Mouse (Mus musculus): ENCODE data around the gene Scn5a. TPM values are rescaled to one million over a fixed set of nuclear protein-coding genes. Genes with fewer than 3 reads are reported as not detected.

Gene Scn5a
- polyA plus RNA-seq, 1 experiment from 2014 or later, result 1.5 TPM

DNA sequence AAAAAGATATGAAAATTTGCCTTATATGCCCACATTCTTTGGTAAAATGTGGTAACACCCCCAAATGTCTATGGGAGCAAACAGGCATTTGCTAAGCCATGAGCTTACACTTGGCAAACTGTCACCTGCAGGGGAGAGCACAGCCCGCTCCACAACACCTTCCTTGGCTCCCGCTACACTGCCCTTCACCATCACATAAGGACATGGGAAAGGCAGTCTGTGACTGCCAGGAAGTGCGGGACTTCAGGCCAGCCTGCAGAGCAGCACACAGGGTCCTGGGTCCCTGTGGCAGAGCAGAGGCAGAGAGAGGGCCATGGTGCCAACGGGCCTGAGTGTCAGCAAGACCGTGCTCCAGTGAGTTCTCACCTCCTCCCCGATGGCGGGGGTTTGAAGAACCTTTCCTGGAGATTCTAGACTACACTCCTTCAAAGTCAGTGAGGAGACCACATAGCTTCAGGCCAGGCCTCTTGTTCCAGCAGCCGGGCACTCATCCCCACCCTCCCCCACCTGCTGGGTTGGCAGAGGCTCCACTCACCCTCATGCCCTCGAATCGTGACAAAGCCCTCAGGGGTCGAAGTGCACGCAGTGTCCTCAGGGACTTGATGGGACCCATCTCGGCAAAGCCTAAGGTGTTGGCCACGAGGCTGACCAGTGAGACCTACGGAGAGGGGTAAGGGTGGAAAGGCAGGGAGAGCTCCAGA, 81.1 kb downstream of the Scn5a start:
- no peak for DNase-seq (ENCODE audit: low spot score)
- H3K27me3 ChIP-seq (replicated peaks; ENCODE audit: low read depth, poor library complexity, severe bottlenecking), result no peaks in the 10 kb centered on the region
- no peaks in the 10 kb centered on the region for H3K36me3 ChIP-seq (replicated peaks)
- no peak overlapping the region for H3K4me3 ChIP-seq
- no peak overlapping the region for H3K27ac ChIP-seq (replicated peaks)
- H3K9me3 ChIP-seq, result no peaks in the 10 kb centered on the region
- 87% methylated on average over 15 of the region's 15 CpGs for WGBS
- 0 out of 2 replicates have a peak, but pooled peaks cover 4% of the 10 kb centered on the region for H3K4me1 ChIP-seq

- 73% methylated on average over 5 of the region's 5 CpGs for WGBS
- Histone ChIP-seq H3K36me3 (replicated peaks) (no peaks in the 10 kb centered on the region), H3K27me3 (replicated peaks; ENCODE audit: low read depth, poor library complexity, severe bottlenecking) (no peaks in the 10 kb centered on the region), H3K27ac (replicated peaks) (no peak overlapping the region), H3K9me3 (no peaks in the 10 kb centered on the region), H3K4me1 (0 out of 2 replicates have a peak, but pooled peaks cover 4% of the 10 kb centered on the region), H3K4me3 (no peak overlapping the region)
- DNase-seq (ENCODE audit: low spot score), result no peak
Observed at GRCm38 (mm10) chr9:119496960-119497359, 81.9 kb downstream of the Scn5a start.

DNA sequence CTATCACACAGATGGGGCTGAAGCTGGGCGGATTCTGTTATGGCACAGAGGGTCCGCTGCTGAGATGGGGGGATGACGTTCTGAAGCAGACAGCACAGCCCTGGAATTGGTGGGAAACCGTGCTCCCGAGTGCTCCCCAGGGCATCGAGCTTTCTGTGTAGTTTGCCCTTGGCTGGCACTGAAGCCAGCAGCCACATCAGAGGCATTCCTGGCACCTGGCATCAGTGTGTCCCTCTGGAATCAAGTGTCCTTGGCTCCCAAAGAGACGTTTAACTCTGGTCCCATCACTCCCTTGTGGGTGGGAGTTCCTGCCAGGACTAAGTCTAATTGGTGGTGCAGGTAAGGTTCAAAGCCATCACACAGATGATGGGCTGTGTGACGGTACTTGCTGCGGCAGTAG, 82.5 kb downstream of the Scn5a start:
- no peak overlapping the region for H3K27ac ChIP-seq (replicated peaks)
- no peaks in the 10 kb centered on the region for H3K27me3 ChIP-seq (replicated peaks; ENCODE audit: low read depth, poor library complexity, severe bottlenecking)
- WGBS, result 88% methylated on average over 9 of the region's 9 CpGs
- no peaks in the 10 kb centered on the region for H3K36me3 ChIP-seq (replicated peaks)
- H3K9me3 ChIP-seq, result no peaks in the 10 kb centered on the region
- H3K4me1 ChIP-seq, result 0 out of 2 replicates have a peak, but pooled peaks cover 4% of the 10 kb centered on the region
- no peak for DNase-seq (ENCODE audit: low spot score)
- H3K4me3 ChIP-seq, result no peak overlapping the region

- Histone ChIP-seq H3K27ac (replicated peaks) (no peak overlapping the region), H3K36me3 (replicated peaks) (no peaks in the 10 kb centered on the region), H3K4me1 (peaks cover 13% of the 10 kb centered on the region), H3K9me3 (no peaks in the 10 kb centered on the region), H3K4me3 (no peak overlapping the region), H3K27me3 (replicated peaks; ENCODE audit: low read depth, poor library complexity, severe bottlenecking) (no peaks in the 10 kb centered on the region)
- DNase-seq (ENCODE audit: low spot score), result no peak
- 90% methylated on average over 13 of the region's 13 CpGs for WGBS
Observed at GRCm38 (mm10) chr9:119484868-119485267, 93.9 kb downstream of the Scn5a start.

- 68% methylated on average over 9 of the region's 9 CpGs for WGBS
- Histone ChIP-seq H3K36me3 (replicated peaks) (no peaks in the 10 kb centered on the region), H3K4me3 (no peak overlapping the region), H3K4me1 (peaks cover 15% of the 10 kb centered on the region), H3K9me3 (no peaks in the 10 kb centered on the region), H3K27ac (replicated peaks) (no peak overlapping the region), H3K27me3 (replicated peaks; ENCODE audit: low read depth, poor library complexity, severe bottlenecking) (no peaks in the 10 kb centered on the region)
- DNase-seq (ENCODE audit: low spot score), result no peak
Observed at GRCm38 (mm10) chr9:119484420-119484819, 94.4 kb downstream of the Scn5a start.

DNA sequence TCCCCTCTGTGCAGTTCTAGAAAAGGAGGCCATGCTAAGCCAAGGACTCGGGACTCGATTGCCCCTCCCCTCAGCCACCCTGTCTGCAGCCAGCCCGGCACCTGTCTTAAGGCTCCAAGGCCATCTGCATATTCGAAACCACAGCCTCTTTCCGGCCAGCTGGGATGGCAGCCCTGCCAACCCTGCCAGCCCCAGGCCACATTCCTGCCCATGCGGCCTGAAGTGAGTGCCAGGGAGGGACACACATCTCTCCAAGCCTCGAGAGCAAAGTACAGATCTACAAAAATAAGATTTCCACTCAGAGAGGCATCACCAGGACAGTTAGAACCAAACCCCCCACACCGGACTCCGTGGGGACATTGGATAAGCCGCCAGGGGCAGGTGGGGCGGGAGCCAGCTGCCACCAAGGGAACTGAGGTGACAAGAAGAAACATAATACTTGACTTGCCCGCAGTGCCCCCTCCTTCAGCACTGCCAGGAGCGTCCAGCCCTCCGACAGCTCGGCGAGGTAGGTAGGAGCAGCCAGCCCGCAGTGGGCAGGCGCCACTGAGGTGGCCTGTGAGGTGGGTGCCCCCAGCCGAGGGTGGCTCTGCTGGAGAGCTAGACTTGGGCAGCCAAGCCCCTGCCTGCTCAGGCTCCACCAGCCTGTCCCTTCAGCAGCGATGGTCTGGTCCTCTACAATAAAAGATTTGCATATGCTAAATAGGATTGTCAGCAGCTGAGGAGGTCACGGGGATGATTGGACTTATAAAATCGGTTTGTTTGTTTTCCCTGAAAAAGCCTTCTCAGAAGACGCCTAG, 95.1 kb downstream of the Scn5a start:
- H3K4me3 ChIP-seq, result no peak overlapping the region
- 55% methylated on average over 23 of the region's 23 CpGs for WGBS
- no peaks in the 10 kb centered on the region for H3K9me3 ChIP-seq
- H3K27ac ChIP-seq (replicated peaks), result no peak overlapping the region
- peaks cover 20% of the 10 kb centered on the region for H3K4me1 ChIP-seq
- no peaks in the 10 kb centered on the region for H3K36me3 ChIP-seq (replicated peaks)
- no peak for DNase-seq (ENCODE audit: low spot score)
- no peaks in the 10 kb centered on the region for H3K27me3 ChIP-seq (replicated peaks; ENCODE audit: low read depth, poor library complexity, severe bottlenecking)

- DNase-seq (ENCODE audit: low spot score), result no peak
- Histone ChIP-seq H3K9me3 (no peaks in the 10 kb centered on the region), H3K4me3 (no peak overlapping the region), H3K4me1 (peaks cover 23% of the 10 kb centered on the region), H3K27ac (replicated peaks) (no peak overlapping the region), H3K36me3 (replicated peaks) (no peaks in the 10 kb centered on the region), H3K27me3 (replicated peaks; ENCODE audit: low read depth, poor library complexity, severe bottlenecking) (no peaks in the 10 kb centered on the region)
- 82% methylated on average over 4 of the region's 4 CpGs for WGBS
Observed at GRCm38 (mm10) chr9:119481612-119482011, 97.2 kb downstream of the Scn5a start.

- Histone ChIP-seq H3K36me3 (replicated peaks) (no peaks in the 10 kb centered on the region), H3K4me1 (peaks cover 33% of the 10 kb centered on the region), H3K27ac (replicated peaks) (no peak overlapping the region), H3K27me3 (replicated peaks; ENCODE audit: low read depth, poor library complexity, severe bottlenecking) (no peaks in the 10 kb centered on the region), H3K9me3 (no peaks in the 10 kb centered on the region), H3K4me3 (no peak overlapping the region)
- DNase-seq (ENCODE audit: low spot score), result no peak
- WGBS, result 71% methylated on average over 8 of the region's 8 CpGs
Observed at GRCm38 (mm10) chr9:119479297-119479696, 99.5 kb downstream of the Scn5a start.

GRCm38 (mm10) chr9:119478345-119478744, 100.5 kb downstream of the Scn5a start:
- no peak overlapping the region for H3K27ac ChIP-seq (replicated peaks)
- DNase-seq (ENCODE audit: low spot score), result no peak
- H3K27me3 ChIP-seq (replicated peaks; ENCODE audit: low read depth, poor library complexity, severe bottlenecking), result no peaks in the 10 kb centered on the region
- H3K4me1 ChIP-seq, result peaks cover 31% of the 10 kb centered on the region
- WGBS, result 84% methylated on average over 11 of the region's 11 CpGs
- H3K9me3 ChIP-seq, result no peaks in the 10 kb centered on the region
- H3K4me3 ChIP-seq, result no peak overlapping the region
- H3K36me3 ChIP-seq (replicated peaks), result no peaks in the 10 kb centered on the region

- H3K4me1 ChIP-seq, result peaks cover 31% of the 10 kb centered on the region
- H3K27ac ChIP-seq (replicated peaks), result no peak overlapping the region
- DNase-seq (ENCODE audit: low spot score), result no peak
- no peaks in the 10 kb centered on the region for H3K36me3 ChIP-seq (replicated peaks)
- no peaks in the 10 kb centered on the region for H3K27me3 ChIP-seq (replicated peaks; ENCODE audit: low read depth, poor library complexity, severe bottlenecking)
- H3K4me3 ChIP-seq, result no peak overlapping the region
- WGBS, result 66% methylated on average over 6 of the region's 6 CpGs
- no peaks in the 10 kb centered on the region for H3K9me3 ChIP-seq
Observed at GRCm38 (mm10) chr9:119477754-119478153, 101.1 kb downstream of the Scn5a start.

GRCm38 (mm10) chr9:119474717-119475611, 103.9 kb downstream of the Scn5a start:
- no peak for DNase-seq (ENCODE audit: low spot score)
- Histone ChIP-seq H3K4me3 (no peak overlapping the region), H3K9me3 (no peaks in the 10 kb centered on the region), H3K36me3 (replicated peaks) (peaks cover 10% of the 10 kb centered on the region), H3K27ac (replicated peaks) (peak overlapping the region; percentile 20), H3K4me1 (peaks cover 31% of the 10 kb centered on the region), H3K27me3 (replicated peaks; ENCODE audit: low read depth, poor library complexity, severe bottlenecking) (no peaks in the 10 kb centered on the region)
- 65% methylated on average over 15 of the region's 15 CpGs for WGBS

- Histone ChIP-seq H3K27me3 (replicated peaks; ENCODE audit: low read depth, poor library complexity, severe bottlenecking) (no peaks in the 10 kb centered on the region), H3K36me3 (replicated peaks) (peaks cover 22% of the 10 kb centered on the region), H3K9me3 (no peaks in the 10 kb centered on the region), H3K4me3 (no peak overlapping the region), H3K27ac (replicated peaks) (no peak overlapping the region), H3K4me1 (peaks cover 23% of the 10 kb centered on the region)
- 85% methylated on average over 9 of the region's 9 CpGs for WGBS
- DNase-seq (ENCODE audit: low spot score), result no peak
Observed at GRCm38 (mm10) chr9:119473608-119474164, 105.1 kb downstream of the Scn5a start.
